Mouse (Mus musculus): ENCODE measurements around the gene Mea1. TPM values are rescaled to one million over a fixed set of nuclear protein-coding genes. Genes with fewer than 3 reads are reported as not detected.

Gene Mea1
- polyA plus RNA-seq, 1 experiment, result 145 TPM

DNA sequence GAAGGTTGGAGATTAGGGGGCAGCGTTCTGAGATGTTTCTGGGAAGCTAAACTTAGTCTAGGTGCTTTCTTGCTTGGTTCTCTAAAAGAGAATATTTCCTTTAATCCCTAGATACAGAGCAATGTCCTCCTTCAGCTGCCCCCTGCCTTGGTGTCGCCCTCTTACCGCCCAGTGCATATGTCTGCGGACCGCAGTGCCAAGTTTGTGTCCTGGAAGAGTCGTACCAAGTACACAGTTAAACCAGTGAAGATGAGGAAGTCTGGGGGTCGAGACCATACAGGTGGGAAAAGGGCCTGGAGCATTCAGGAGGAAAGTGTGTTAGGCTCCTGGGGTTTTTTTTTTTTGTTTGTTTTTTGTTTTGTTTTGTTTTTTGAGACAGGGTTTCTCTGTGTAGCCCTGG lies 31.3 kb upstream of the Mea1 start:
- H3K36me3 ChIP-seq (ENCODE audit: control insufficient read depth, insufficient read depth), result peaks cover 5% of the 10 kb centered on the region
- H3K4me3 ChIP-seq, result peak overlapping the region; percentile 78
- H3K79me2 ChIP-seq (ENCODE audit: control insufficient read depth, insufficient read depth), result peaks cover 12% of the 10 kb centered on the region
- TF ChIP-seq CEBPB (IDR thresholded peaks at IDR 0.05; ENCODE audit: insufficient read depth, poor library complexity, severe bottlenecking), result no peak
- TF ChIP-seq MYOD1 (IDR thresholded peaks at IDR 0.05; ENCODE audit: control insufficient read depth in 1 of 3, insufficient read length in 2 of 3, low read depth in 2 of 3), result no peak
- no peak for TF ChIP-seq POLR2A (IDR thresholded peaks at IDR 0.05; ENCODE audit: insufficient read length, low read depth)
- no peak for TF ChIP-seq POLR2AphosphoS2 (IDR thresholded peaks at IDR 0.05; ENCODE audit: insufficient read length, low read depth)
- TF ChIP-seq REST (IDR thresholded peaks at IDR 0.05; ENCODE audit: insufficient read depth, insufficient read length), result no peak
- TF ChIP-seq MYOG (IDR thresholded peaks at IDR 0.05; ENCODE audit: control insufficient read depth in 1 of 3, insufficient read depth in 1 of 3, insufficient read length in 2 of 3, low read depth in 2 of 3), result no peak
- no peak for TF ChIP-seq SRF (IDR thresholded peaks at IDR 0.05; ENCODE audit: control insufficient read depth, insufficient read length, low read depth)
- no peak for TF ChIP-seq TCF12 (IDR thresholded peaks at IDR 0.05; ENCODE audit: insufficient read depth, poor library complexity, severe bottlenecking)
- no peak for TF ChIP-seq MAX (IDR thresholded peaks at IDR 0.05; ENCODE audit: low read depth)
- TF ChIP-seq USF1 (IDR thresholded peaks at IDR 0.05; ENCODE audit: low read depth), result no peak
- no peak for TF ChIP-seq E2F4 (IDR thresholded peaks at IDR 0.05; ENCODE audit: insufficient read depth)
- no peak for TF ChIP-seq TCF3 (IDR thresholded peaks at IDR 0.05; ENCODE audit: insufficient read length, low read depth)
- no peaks in the 10 kb centered on the region for H3K27me3 ChIP-seq (ENCODE audit: control insufficient read depth, insufficient read depth, insufficient read length)
- no peak overlapping the region for H3ac ChIP-seq (ENCODE audit: control insufficient read depth, insufficient read length)
- peak overlapping the region; percentile 96 for H3K4me2 ChIP-seq (ENCODE audit: low read depth)

DNA sequence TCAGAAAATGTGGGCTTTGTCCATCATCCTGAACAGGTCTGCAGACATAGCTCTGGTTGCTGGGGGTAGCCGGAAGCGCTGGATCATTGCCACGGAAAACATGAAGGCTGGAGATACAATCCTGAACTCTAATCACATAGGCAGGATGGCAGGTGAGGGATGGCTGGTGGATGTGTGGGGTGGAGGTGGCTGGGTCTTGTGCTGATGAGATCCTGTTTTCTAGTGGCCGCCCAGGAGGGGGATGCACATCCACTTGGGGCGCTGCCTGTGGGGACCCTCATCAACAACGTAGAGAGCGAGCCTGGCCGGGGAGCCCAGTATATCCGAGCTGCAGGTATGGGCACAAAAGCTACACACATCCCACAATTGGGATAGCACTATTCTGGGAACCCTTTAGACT lies 30.2 kb upstream of the Mea1 start:
- Histone ChIP-seq H3K27me3 (ENCODE audit: control insufficient read depth, insufficient read depth, insufficient read length) (no peaks in the 10 kb centered on the region), H3K4me2 (ENCODE audit: low read depth) (no peak overlapping the region), H3K79me2 (ENCODE audit: control insufficient read depth, insufficient read depth) (peaks cover 12% of the 10 kb centered on the region), H3K4me3 (no peak overlapping the region), H3K36me3 (ENCODE audit: control insufficient read depth, insufficient read depth) (peaks cover 5% of the 10 kb centered on the region), H3ac (ENCODE audit: control insufficient read depth, insufficient read length) (no peak overlapping the region)
- no peak for TF ChIP-seq MYOD1 (IDR thresholded peaks at IDR 0.05; ENCODE audit: control insufficient read depth in 1 of 3, insufficient read length in 2 of 3, low read depth in 2 of 3)

DNA sequence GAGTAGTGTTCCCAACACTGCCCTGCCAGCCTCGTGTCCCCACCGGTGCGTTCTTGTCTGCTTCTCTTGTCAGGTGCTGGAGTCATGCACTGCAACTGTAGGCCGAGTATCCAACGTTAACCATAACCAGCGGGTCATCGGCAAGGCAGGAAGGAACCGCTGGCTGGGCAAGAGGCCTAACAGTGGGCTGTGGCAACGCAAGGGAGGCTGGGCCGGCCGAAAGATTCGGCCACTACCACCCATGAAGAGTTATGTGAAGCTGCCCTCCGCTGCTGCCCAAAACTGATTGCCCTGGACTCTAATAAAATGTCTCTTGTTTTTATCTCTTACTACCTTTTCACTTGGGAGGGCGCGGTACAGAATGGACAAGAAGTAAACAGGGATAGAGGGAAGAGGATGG lies 28.8 kb upstream of the Mea1 start:
- Histone ChIP-seq H3K27me3 (ENCODE audit: control insufficient read depth, insufficient read depth, insufficient read length) (no peaks in the 10 kb centered on the region), H3K4me3 (peak overlapping the region; percentile 38), H3K79me2 (ENCODE audit: control insufficient read depth, insufficient read depth) (peaks cover 12% of the 10 kb centered on the region), H3K4me2 (ENCODE audit: low read depth) (peak overlapping the region; percentile 87), H3ac (ENCODE audit: control insufficient read depth, insufficient read length) (peak overlapping the region; percentile 16), H3K36me3 (ENCODE audit: control insufficient read depth, insufficient read depth) (peaks cover 5% of the 10 kb centered on the region)
- no peak for TF ChIP-seq CEBPB (IDR thresholded peaks at IDR 0.05; ENCODE audit: insufficient read depth, poor library complexity, severe bottlenecking)
- no peak for TF ChIP-seq POLR2AphosphoS2 (IDR thresholded peaks at IDR 0.05; ENCODE audit: insufficient read length, low read depth)
- no peak for TF ChIP-seq MAX (IDR thresholded peaks at IDR 0.05; ENCODE audit: low read depth)
- TF ChIP-seq SRF (IDR thresholded peaks at IDR 0.05; ENCODE audit: control insufficient read depth, insufficient read length, low read depth), result no peak
- no peak for TF ChIP-seq POLR2A (IDR thresholded peaks at IDR 0.05; ENCODE audit: insufficient read length, low read depth)
- no peak for TF ChIP-seq MYOG (IDR thresholded peaks at IDR 0.05; ENCODE audit: control insufficient read depth in 1 of 3, insufficient read depth in 1 of 3, insufficient read length in 2 of 3, low read depth in 2 of 3)
- no peak for TF ChIP-seq TCF3 (IDR thresholded peaks at IDR 0.05; ENCODE audit: insufficient read length, low read depth)
- TF ChIP-seq TCF12 (IDR thresholded peaks at IDR 0.05; ENCODE audit: insufficient read depth, poor library complexity, severe bottlenecking), result no peak
- no peak for TF ChIP-seq MYOD1 (IDR thresholded peaks at IDR 0.05; ENCODE audit: control insufficient read depth in 1 of 3, insufficient read length in 2 of 3, low read depth in 2 of 3)
- no peak for TF ChIP-seq REST (IDR thresholded peaks at IDR 0.05; ENCODE audit: insufficient read depth, insufficient read length)
- no peak for TF ChIP-seq E2F4 (IDR thresholded peaks at IDR 0.05; ENCODE audit: insufficient read depth)
- no peak for TF ChIP-seq USF1 (IDR thresholded peaks at IDR 0.05; ENCODE audit: low read depth)

DNA sequence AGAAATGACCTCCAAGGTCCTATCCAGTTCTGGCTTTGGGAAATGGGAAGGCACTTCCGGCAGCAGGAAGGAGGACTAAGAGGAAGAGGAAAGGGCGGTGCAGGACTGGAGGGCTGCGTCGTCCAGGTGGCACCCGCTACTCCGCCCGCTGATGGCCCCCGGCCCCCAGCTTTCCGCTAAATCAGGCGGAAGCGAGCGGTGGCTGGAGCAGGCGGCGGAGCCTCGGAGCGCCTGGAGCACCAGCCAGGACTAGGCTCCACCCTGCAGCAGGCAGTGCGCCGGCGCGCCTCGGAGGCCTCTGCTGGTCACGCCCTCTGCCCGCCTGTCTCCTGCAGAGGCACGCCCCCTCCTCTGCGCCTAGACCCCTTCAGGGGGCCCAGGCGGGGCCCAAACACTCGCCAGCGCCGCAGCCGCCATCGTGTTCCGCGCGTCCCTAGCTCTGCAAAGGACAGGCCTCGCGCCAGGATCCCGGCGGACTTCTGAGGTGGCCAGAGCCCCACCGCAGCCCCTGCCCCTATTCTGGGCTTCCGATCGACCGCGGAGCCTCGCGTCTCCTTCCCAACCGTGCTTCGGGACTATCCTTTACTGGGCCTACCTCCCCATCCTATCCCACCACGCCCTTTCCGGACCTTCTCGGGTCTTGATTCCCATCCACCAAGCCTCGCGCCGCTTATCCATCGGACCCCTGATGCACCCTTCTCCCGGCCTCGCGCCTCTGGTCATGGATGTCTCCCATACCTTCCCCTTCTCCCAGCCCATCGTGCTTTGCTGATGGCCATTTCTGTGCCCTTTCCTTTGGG lies 28.2 kb upstream of the Mea1 start, which contains the start of gene Cul7:
Cul7 (plus strand) TSS at position 106 of the 800 bp plus-strand sequence.
- TF ChIP-seq SRF (IDR thresholded peaks at IDR 0.05; ENCODE audit: control insufficient read depth, insufficient read length, low read depth) (no peak), POLR2A (IDR thresholded peaks at IDR 0.05; ENCODE audit: insufficient read length, low read depth) (peak; percentile 94), MYOG (IDR thresholded peaks at IDR 0.05; ENCODE audit: control insufficient read depth in 1 of 3, insufficient read depth in 1 of 3, insufficient read length in 2 of 3, low read depth in 2 of 3) (peak in 1 of 3 experiments; percentile 28), MYOD1 (IDR thresholded peaks at IDR 0.05; ENCODE audit: control insufficient read depth in 1 of 3, insufficient read length in 2 of 3, low read depth in 2 of 3) (peak in 1 of 3 experiments; percentile 32), POLR2AphosphoS2 (IDR thresholded peaks at IDR 0.05; ENCODE audit: insufficient read length, low read depth) (peak; percentile 98)
- peak within 1 kb of the TSS; percentile 16 for H3ac ChIP-seq (ENCODE audit: control insufficient read depth, insufficient read length)
- no peaks in the 10 kb centered on the region for H3K27me3 ChIP-seq (ENCODE audit: control insufficient read depth, insufficient read depth, insufficient read length)
- H3K36me3 ChIP-seq (ENCODE audit: control insufficient read depth, insufficient read depth), result peaks cover 5% of the 10 kb centered on the region
- peak within 1 kb of the TSS; percentile 87 for H3K4me2 ChIP-seq (ENCODE audit: low read depth)
- peaks cover 12% of the 10 kb centered on the region for H3K79me2 ChIP-seq (ENCODE audit: control insufficient read depth, insufficient read depth)
- H3K4me3 ChIP-seq, result peak within 1 kb of the TSS; percentile 38

DNA sequence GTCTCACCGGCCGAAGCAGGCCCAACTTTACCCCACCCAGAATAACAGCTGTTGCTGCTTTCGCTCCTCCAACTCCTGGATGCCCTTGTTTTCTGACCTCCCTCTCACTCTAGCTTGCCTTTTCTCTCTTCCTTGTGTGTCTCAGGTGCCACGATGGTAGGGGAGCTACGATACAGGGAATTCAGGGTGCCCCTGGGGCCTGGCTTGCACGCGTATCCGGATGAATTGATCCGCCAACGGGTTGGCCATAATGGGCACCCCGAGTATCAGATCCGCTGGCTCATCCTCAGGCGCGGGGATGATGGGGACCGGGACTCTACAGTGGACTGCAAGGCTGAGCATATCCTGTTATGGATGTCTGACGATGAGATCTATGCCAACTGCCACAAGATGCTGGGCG lies 27.3 kb upstream of the Mea1 start:
- Histone ChIP-seq H3ac (ENCODE audit: control insufficient read depth, insufficient read length) (peak overlapping the region; percentile 16), H3K27me3 (ENCODE audit: control insufficient read depth, insufficient read depth, insufficient read length) (no peaks in the 10 kb centered on the region), H3K36me3 (ENCODE audit: control insufficient read depth, insufficient read depth) (peaks cover 5% of the 10 kb centered on the region), H3K4me2 (ENCODE audit: low read depth) (peak overlapping the region; percentile 87), H3K4me3 (peak overlapping the region; percentile 38), H3K79me2 (ENCODE audit: control insufficient read depth, insufficient read depth) (peaks cover 12% of the 10 kb centered on the region)
- TF ChIP-seq MYOD1 (IDR thresholded peaks at IDR 0.05; ENCODE audit: control insufficient read depth in 1 of 3, insufficient read length in 2 of 3, low read depth in 2 of 3) (peak in 2 of 3 experiments; percentile 6 to 55), MYOG (IDR thresholded peaks at IDR 0.05; ENCODE audit: control insufficient read depth in 1 of 3, insufficient read depth in 1 of 3, insufficient read length in 2 of 3, low read depth in 2 of 3) (peak in 1 of 3 experiments; percentile 33), POLR2AphosphoS2 (IDR thresholded peaks at IDR 0.05; ENCODE audit: insufficient read length, low read depth) (no peak), TCF3 (IDR thresholded peaks at IDR 0.05; ENCODE audit: insufficient read length, low read depth) (no peak)
